Mouse (Mus musculus) liver, adult 2 months (tissue): ENCODE measurements around the gene Mettl1. TPM values are rescaled to one million over a fixed set of nuclear protein-coding genes. Genes with fewer than 3 reads are reported as not detected.
A peak's percentile ranks its signal among the peaks of the same experiment; 100 is the strongest.

Source experiments
- DNase-seq: peaks from one replicate; pipeline ENCODE4 v3.0.0-alpha.2; 2011; ENCODE audit warnings: low read depth, low spot score; ENCODE audit errors: extremely low read depth
- H3K27ac ChIP-seq: fragments of 200-500 bp; replicated peaks from 2 replicates; pipeline ENCODE4 v1.5.1; 2012; ENCODE audit warnings: low read depth, mild to moderate bottlenecking, control low read depth, inconsistent platforms, low read length; ENCODE audit not compliant: insufficient read depth
- H3K27me3 ChIP-seq: fragments of 200-500 bp; 2 replicates; pipeline ENCODE4 v1.6.1; 2012; ENCODE audit warnings: mild to moderate bottlenecking, moderate library complexity, low read length, inconsistent platforms; ENCODE audit not compliant: control insufficient read depth, insufficient read depth
- H3K36me3 ChIP-seq: fragments of 200-500 bp; 2 replicates; pipeline ENCODE4 v1.6.1; 2012; ENCODE audit warnings: low read length, inconsistent platforms; ENCODE audit not compliant: control insufficient read depth, insufficient read depth
- H3K4me1 ChIP-seq: fragments of 200-500 bp; 2 replicates; pipeline ENCODE4 v1.6.1; 2011; ENCODE audit warnings: low read length; ENCODE audit not compliant: control insufficient read depth, insufficient read depth
- H3K4me3 ChIP-seq: fragments of 200-500 bp; 2 replicates; pipeline ENCODE4 v1.5.1; 2011; ENCODE audit warnings: low read depth, mild to moderate bottlenecking, control low read depth, low read length, moderate library complexity; ENCODE audit not compliant: insufficient read depth
- H3K79me2 ChIP-seq: fragments of 200-500 bp; 2 replicates; pipeline ENCODE4 v1.6.1; 2012; ENCODE audit warnings: inconsistent platforms, mild to moderate bottlenecking, low read length, moderate library complexity; ENCODE audit not compliant: control insufficient read depth, insufficient read depth
- H3K9ac ChIP-seq: fragments of 200-500 bp; 2 replicates; pipeline ENCODE4 v1.6.1; 2012; ENCODE audit warnings: low read depth, mild to moderate bottlenecking, control low read depth, inconsistent platforms, low read length
- CTCF ChIP-seq: fragments of 200-500 bp; IDR thresholded peaks from 2 replicates; pipeline ENCODE4 v1.5.1; 2011; ENCODE audit warnings: low read depth, low read length, control low read depth
- POLR2A ChIP-seq: fragments of 200-500 bp; IDR thresholded peaks from 2 replicates; pipeline ENCODE4 v1.6.1; 2011; ENCODE audit warnings: low read length, control low read depth; ENCODE audit not compliant: insufficient read depth; ENCODE audit errors: extremely low read depth
- WGBS: fragments of 180-500 bp; shearing (Covaris S2); methylation state at CpG from one replicate; pipeline ENCODE4 v1.1.7; 2018; 5-methylcytosine and 5-hydroxymethylcytosine counted together
- polyA plus RNA-seq: library from polyadenylated mRNA; depleted of rRNA; stranded (reverse); fragments of >200 nt; gene quantifications from 2 replicates; pipeline ENCODE4 v1.2.3, GENCODE M21; 2012
- total RNA-seq: library from RNA; depleted of rRNA; stranded (reverse); fragments of >200 nt; gene quantifications from 2 replicates; pipeline ENCODE4 v1.2.3, GENCODE M21; 2014

The Mettl1 gene
- total and polyA plus RNA-seq, 2 experiments: 5.2 to 17.9 TPM

GRCm38 (mm10) chr10:127063239-127063872 lies 22.1 kb downstream of the Mettl1 start, which contains the start of gene Cdk4:
Cdk4 (plus strand) TSS chr10:127063534.
- WGBS: under 1% methylated on average over 46 of the region's 46 CpGs
- Histone ChIP-seq H3K9ac (peak within 1 kb of the TSS; percentile 87), H3K4me3 (peak within 1 kb of the TSS; percentile 87), H3K27me3 (no peaks in the 10 kb centered on the region), H3K4me1 (peaks cover 11% of the 10 kb centered on the region), H3K36me3 (peaks cover 20% of the 10 kb centered on the region), H3K27ac (peak within 1 kb of the TSS; percentile 74), H3K79me2 (peaks cover 5% of the 10 kb centered on the region; the same call in 1 of the 2 replicates)
- DNase-seq: peak; percentile 92
- TF ChIP-seq POLR2A (peak; percentile 67; the same call in 1 of the 2 replicates), CTCF (no peak)

- H3K27ac ChIP-seq: peak overlapping the region; percentile 74
- no peak for DNase-seq
These were observed 23.0 kb downstream of the Mettl1 start for GRCm38 (mm10) chr10:127063913-127064870.

GRCm38 (mm10) chr10:127065981-127066380 lies 24.8 kb downstream of the Mettl1 start:
- H3K4me1 ChIP-seq: peaks cover 19% of the 10 kb centered on the region
- H3K27ac ChIP-seq: no peak overlapping the region
- WGBS: 74% methylated on average over 9 of the region's 9 CpGs

More at GRCm38 (mm10) chr10:127063913-127064870, 23.0 kb downstream of the Mettl1 start:
- peak overlapping the region; percentile 87 for H3K9ac ChIP-seq
- H3K4me1 ChIP-seq: peaks cover 15% of the 10 kb centered on the region
- no peaks in the 10 kb centered on the region for H3K27me3 ChIP-seq
- 10% methylated on average over 37 of the region's 37 CpGs for WGBS
- peaks cover 22% of the 10 kb centered on the region for H3K36me3 ChIP-seq
- TF ChIP-seq POLR2A (no peak), CTCF (no peak)
- peak overlapping the region; percentile 87 for H3K4me3 ChIP-seq
- peaks cover 8% of the 10 kb centered on the region; the same call in 1 of the 2 replicates for H3K79me2 ChIP-seq

GRCm38 (mm10) chr10:127066519-127067018 lies 25.4 kb downstream of the Mettl1 start:
- H3K9ac ChIP-seq: no peak overlapping the region
- peaks cover 22% of the 10 kb centered on the region for H3K4me1 ChIP-seq
- 72% methylated on average over 14 of the region's 14 CpGs for WGBS
- peak overlapping the region; percentile 25 for H3K27ac ChIP-seq
- H3K27me3 ChIP-seq: no peaks in the 10 kb centered on the region
- H3K36me3 ChIP-seq: peaks cover 22% of the 10 kb centered on the region
- TF ChIP-seq POLR2A (no peak), CTCF (peak; percentile 13; the same call in 1 of the 2 replicates)
- peaks cover 8% of the 10 kb centered on the region; the same call in 1 of the 2 replicates for H3K79me2 ChIP-seq
- no peak overlapping the region for H3K4me3 ChIP-seq
- peak; percentile 57 for DNase-seq

More at GRCm38 (mm10) chr10:127065981-127066380, 24.8 kb downstream of the Mettl1 start:
- Histone ChIP-seq H3K4me3 (no peak overlapping the region), H3K36me3 (peaks cover 22% of the 10 kb centered on the region), H3K9ac (no peak overlapping the region), H3K79me2 (peaks cover 8% of the 10 kb centered on the region; the same call in 1 of the 2 replicates), H3K27me3 (no peaks in the 10 kb centered on the region)
- TF ChIP-seq CTCF (no peak), POLR2A (no peak)
- DNase-seq: no peak

- Histone ChIP-seq H3K27ac (peak overlapping the region; percentile 92), H3K27me3 (no peaks in the 10 kb centered on the region), H3K36me3 (peaks cover 22% of the 10 kb centered on the region), H3K9ac (peak overlapping the region; percentile 84), H3K4me1 (peaks cover 22% of the 10 kb centered on the region), H3K79me2 (peaks cover 8% of the 10 kb centered on the region; the same call in 1 of the 2 replicates), H3K4me3 (peak overlapping the region; percentile 60)
- 46% methylated on average over 9 of the region's 9 CpGs for WGBS
- peak; percentile 21 for DNase-seq
- TF ChIP-seq POLR2A: no peak
- TF ChIP-seq CTCF: no peak
These were observed 27.3 kb downstream of the Mettl1 start for GRCm38 (mm10) chr10:127068360-127069038.
